Mouse (Mus musculus) cerebellum, adult 8-10 months (tissue): ENCODE results near the gene Cobl.

Experiments
- DNase-seq: peaks from one replicate; pipeline ENCODE4 v3.0.0; 2022

The Cobl gene

GRCm38 (mm10) chr11:12464181-12465162 is at the start of gene Cobl:
Gene Cobl, minus strand, starts transcription at chr11:12464960.
- no peak for DNase-seq

- no peak for DNase-seq
Measured at GRCm38 (mm10) chr11:12513796-12514195, 49.0 kb upstream of the Cobl start.

- no peak for DNase-seq
Measured at GRCm38 (mm10) chr11:12506371-12506890, 41.7 kb upstream of the Cobl start.

GRCm38 (mm10) chr11:12503756-12504155 is 39.0 kb upstream of the Cobl start:
- no peak for DNase-seq

- DNase-seq: no peak
Measured at GRCm38 (mm10) chr11:12501721-12502120, 37.0 kb upstream of the Cobl start.

- no peak for DNase-seq
Measured at GRCm38 (mm10) chr11:12493791-12494190, 29.0 kb upstream of the Cobl start.

GRCm38 (mm10) chr11:12479856-12480403 is 15.2 kb upstream of the Cobl start:
- DNase-seq: no peak

- no peak for DNase-seq
Measured at GRCm38 (mm10) chr11:12474299-12474935, 9.7 kb upstream of the Cobl start.

GRCm38 (mm10) chr11:12473625-12474298 is 9.0 kb upstream of the Cobl start:
- DNase-seq: no peak

GRCm38 (mm10) chr11:12469638-12470037 is 4.9 kb upstream of the Cobl start:
- no peak for DNase-seq

- no peak for DNase-seq
Measured at GRCm38 (mm10) chr11:12468661-12469060, 3.9 kb upstream of the Cobl start.

GRCm38 (mm10) chr11:12467836-12468235 is 3.1 kb upstream of the Cobl start:
- no peak for DNase-seq

GRCm38 (mm10) chr11:12467217-12467616 is 2.5 kb upstream of the Cobl start:
- DNase-seq: no peak

GRCm38 (mm10) chr11:12466606-12467005 is 1.8 kb upstream of the Cobl start:
- DNase-seq: no peak

GRCm38 (mm10) chr11:12465229-12465628 is 469 bp upstream of the Cobl start:
- no peak for DNase-seq

GRCm38 (mm10) chr11:12463615-12464170 is 1.1 kb downstream of the Cobl start:
- no peak for DNase-seq

- no peak for DNase-seq
Measured at GRCm38 (mm10) chr11:12459781-12460581, 4.8 kb downstream of the Cobl start.

- no peak for DNase-seq
Measured at GRCm38 (mm10) chr11:12458814-12459213, 5.9 kb downstream of the Cobl start.

- no peak for DNase-seq
Measured at GRCm38 (mm10) chr11:12458392-12458791, 6.4 kb downstream of the Cobl start.

- no peak for DNase-seq
Measured at GRCm38 (mm10) chr11:12448101-12448500, 16.7 kb downstream of the Cobl start.

- DNase-seq: no peak
Measured at GRCm38 (mm10) chr11:12445222-12445621, 19.5 kb downstream of the Cobl start.

GRCm38 (mm10) chr11:12444215-12444614 is 20.5 kb downstream of the Cobl start:
- no peak for DNase-seq
